Mouse (Mus musculus) limb, embryonic 11.5 days (tissue): ENCODE data around the gene Soat1. TPM values are rescaled to one million over a fixed set of nuclear protein-coding genes. Genes with fewer than 3 reads are reported as not detected.

Experiments
- ATAC-seq: fragments of 200-750 bp; cut with Nextera tagmentation; 2 replicates; pipeline ENCODE4 v1.8.0; 2017; ENCODE audit warnings: low read depth; ENCODE audit not compliant: insufficient number of reproducible peaks, low FRiP score, low TSS enrichment
- DNase-seq: peaks from one replicate; pipeline ENCODE4 v3.0.0-alpha.2; 2015; ENCODE audit warnings: low spot score
- H3K27ac ChIP-seq: fragments of 300-500 bp; sonication (generic); replicated peaks from 2 replicates; pipeline ENCODE4 v1.5.1; 2014; ENCODE audit warnings: low read depth, mild to moderate bottlenecking, low read length
- H3K27me3 ChIP-seq: fragments of 300-500 bp; sonication (generic); 2 replicates; pipeline ENCODE4 v1.6.1; 2014; ENCODE audit warnings: mild to moderate bottlenecking, low read length, mixed read lengths; ENCODE audit not compliant: control insufficient read depth, insufficient read depth
- H3K36me3 ChIP-seq: fragments of 300-500 bp; sonication (generic); 2 replicates; pipeline ENCODE4 v1.6.1; 2014; ENCODE audit warnings: mild to moderate bottlenecking, low read length, moderate library complexity, mixed read lengths; ENCODE audit not compliant: control insufficient read depth, insufficient read depth
- H3K4me1 ChIP-seq: fragments of 300-500 bp; sonication (generic); 2 replicates; pipeline ENCODE4 v1.6.1; 2014; ENCODE audit warnings: low read length, mixed read lengths; ENCODE audit not compliant: control insufficient read depth, insufficient read depth
- H3K4me2 ChIP-seq: fragments of 300-500 bp; sonication (generic); 2 replicates; pipeline ENCODE4 v1.6.1; 2014; ENCODE audit warnings: low read depth, mild to moderate bottlenecking, moderate library complexity; ENCODE audit not compliant: severe bottlenecking
- H3K4me3 ChIP-seq: fragments of 300-500 bp; sonication (generic); 2 replicates; pipeline ENCODE4 v1.5.1; 2014; ENCODE audit warnings: low read depth, low read length
- H3K9ac ChIP-seq: fragments of 300-500 bp; sonication (generic); 2 replicates; pipeline ENCODE4 v1.6.1; 2014; ENCODE audit warnings: mild to moderate bottlenecking, low read length
- H3K9me3 ChIP-seq: fragments of 300-500 bp; sonication (generic); 2 replicates; pipeline ENCODE4 v1.6.1; 2016; ENCODE audit warnings: low read length; ENCODE audit not compliant: control insufficient read depth
- whole genome bisulfite sequencing: fragments of 180-500 bp; shearing (Covaris S2); extraction: QIAGEN DNeasy Blood & Tissue Kit; methylation state at CpG from one replicate; pipeline ENCODE4 v1.1.7; 2014; 5-methylcytosine and 5-hydroxymethylcytosine counted together
- polyA plus RNA-seq: library from polyadenylated mRNA; unstranded; fragments of >200 nt; fragmentation: Nextera tagmentation; extraction: Ambion mirVana; gene quantifications from 2 replicates; pipeline ENCODE4 v1.2.1, GENCODE M21; 2014

Gene Soat1
- polyA plus RNA-seq, 1 experiment from 2014 or later, result 27.6 TPM

DNA sequence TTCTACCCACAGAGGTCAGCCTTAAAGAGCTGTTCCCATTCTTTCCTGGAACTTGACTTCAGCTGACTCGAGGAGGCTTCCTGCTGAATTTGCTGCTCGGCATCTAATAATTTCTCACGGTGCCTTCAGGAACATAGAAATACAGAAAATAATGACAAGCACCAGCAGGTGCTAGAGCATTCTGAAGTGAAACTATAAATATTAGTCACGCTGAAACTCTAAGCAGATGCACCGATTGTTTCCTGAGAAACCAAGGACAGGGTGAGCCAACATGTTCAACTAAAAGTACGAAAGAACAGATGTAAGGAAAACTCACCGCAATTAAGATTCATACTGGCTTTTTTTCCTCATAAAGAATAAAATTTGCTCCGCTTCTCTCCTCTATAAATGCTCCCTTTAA lies 20.9 kb upstream of the Soat1 start:
- DNase-seq (no peak), ATAC-seq (no peak)
- Histone ChIP-seq H3K27ac (no peak overlapping the region), H3K36me3 (no peaks in the 10 kb centered on the region), H3K9me3 (no peaks in the 10 kb centered on the region), H3K4me3 (no peak overlapping the region), H3K4me2 (no peak overlapping the region), H3K4me1 (no peaks in the 10 kb centered on the region), H3K27me3 (no peaks in the 10 kb centered on the region), H3K9ac (no peak overlapping the region)
- WGBS, result 86% methylated on average over 8 of the region's 8 CpGs

DNA sequence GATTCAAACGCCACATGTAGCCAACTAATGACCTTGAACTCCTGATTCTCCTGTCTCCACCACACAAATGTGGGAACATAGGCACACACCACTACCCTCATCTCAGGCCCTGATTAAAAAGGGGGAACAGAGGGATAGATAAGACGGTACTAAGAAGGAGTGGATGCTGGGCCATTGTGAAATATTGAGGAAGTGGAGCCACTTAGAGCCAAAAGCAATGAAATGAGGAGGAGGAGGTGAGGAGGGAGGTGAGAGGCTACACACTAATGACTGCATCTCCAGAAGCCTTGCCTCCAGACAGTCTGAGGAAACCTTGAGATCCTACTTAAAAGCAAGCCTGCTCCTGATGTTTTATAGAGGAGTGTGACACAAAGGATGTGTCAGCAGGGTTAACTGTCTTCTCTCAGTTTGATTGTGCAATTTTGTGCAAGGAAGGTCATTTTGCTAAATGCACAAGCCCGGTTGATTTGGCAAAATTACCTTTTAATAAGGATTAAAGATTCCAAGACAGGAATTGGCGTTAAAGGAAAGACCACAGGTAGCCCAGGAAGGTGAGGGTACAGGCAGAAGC lies 17.2 kb upstream of the Soat1 start:
- no peak overlapping the region for H3K4me3 ChIP-seq
- no peaks in the 10 kb centered on the region for H3K9me3 ChIP-seq
- no peak overlapping the region for H3K4me2 ChIP-seq
- no peak overlapping the region for H3K27ac ChIP-seq
- no peak overlapping the region for H3K9ac ChIP-seq
- no peaks in the 10 kb centered on the region for H3K27me3 ChIP-seq
- ATAC-seq (no peak), DNase-seq (no peak)
- H3K36me3 ChIP-seq, result no peaks in the 10 kb centered on the region
- WGBS, result 84% methylated on average over 4 of the region's 4 CpGs
- H3K4me1 ChIP-seq, result no peaks in the 10 kb centered on the region

DNA sequence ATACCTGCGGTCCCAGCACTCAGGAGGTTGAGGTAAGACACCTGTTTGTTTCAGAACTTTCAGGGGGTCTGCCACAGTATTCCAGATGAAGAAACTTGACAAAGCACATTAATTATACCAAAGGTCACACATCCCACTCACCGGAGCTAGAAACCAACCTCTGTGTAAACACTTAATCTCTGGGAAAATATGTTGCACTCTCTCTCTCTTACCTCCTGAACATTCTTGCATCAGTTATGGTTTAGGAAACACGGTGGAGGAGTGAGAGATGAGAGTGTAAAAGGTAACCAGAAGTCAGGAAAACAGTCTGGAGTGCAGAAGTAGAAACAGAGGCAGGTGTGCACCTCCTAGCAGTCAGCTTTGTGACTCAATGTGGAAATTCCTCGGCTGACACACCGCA lies 13.9 kb upstream of the Soat1 start:
- Histone ChIP-seq H3K4me2 (no peak overlapping the region), H3K27ac (no peak overlapping the region), H3K9me3 (no peaks in the 10 kb centered on the region), H3K4me3 (no peak overlapping the region), H3K36me3 (no peaks in the 10 kb centered on the region), H3K9ac (no peak overlapping the region), H3K4me1 (no peaks in the 10 kb centered on the region), H3K27me3 (no peaks in the 10 kb centered on the region)
- ATAC-seq, result no peak
- WGBS, result 85% methylated on average over 5 of the region's 5 CpGs
- DNase-seq, result no peak

DNA sequence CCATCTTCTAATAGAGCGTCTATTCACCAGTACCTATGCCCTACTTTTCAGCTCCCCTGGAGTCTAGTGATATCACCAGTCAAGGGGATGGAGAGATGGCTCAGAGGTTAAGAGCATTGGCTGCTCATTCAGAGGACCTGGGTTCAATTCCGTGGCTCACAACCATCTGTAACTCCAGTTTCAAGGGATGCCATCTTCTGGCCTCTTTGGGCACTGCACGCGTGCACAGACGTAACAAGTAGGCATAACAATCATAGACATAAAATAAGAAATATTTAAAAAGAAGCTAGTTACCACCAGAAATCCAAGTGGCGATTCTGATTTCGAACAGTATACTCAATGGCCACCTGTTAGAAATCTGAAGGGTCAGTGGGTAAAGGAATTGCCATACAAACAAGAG lies 13.4 kb upstream of the Soat1 start:
- DNase-seq (no peak), ATAC-seq (no peak)
- Histone ChIP-seq H3K9me3 (no peaks in the 10 kb centered on the region), H3K27ac (no peak overlapping the region), H3K4me1 (no peaks in the 10 kb centered on the region), H3K4me2 (no peak overlapping the region), H3K27me3 (no peaks in the 10 kb centered on the region), H3K4me3 (no peak overlapping the region), H3K36me3 (no peaks in the 10 kb centered on the region), H3K9ac (no peak overlapping the region)
- whole genome bisulfite sequencing, result 94% methylated on average over 7 of the region's 7 CpGs

DNA sequence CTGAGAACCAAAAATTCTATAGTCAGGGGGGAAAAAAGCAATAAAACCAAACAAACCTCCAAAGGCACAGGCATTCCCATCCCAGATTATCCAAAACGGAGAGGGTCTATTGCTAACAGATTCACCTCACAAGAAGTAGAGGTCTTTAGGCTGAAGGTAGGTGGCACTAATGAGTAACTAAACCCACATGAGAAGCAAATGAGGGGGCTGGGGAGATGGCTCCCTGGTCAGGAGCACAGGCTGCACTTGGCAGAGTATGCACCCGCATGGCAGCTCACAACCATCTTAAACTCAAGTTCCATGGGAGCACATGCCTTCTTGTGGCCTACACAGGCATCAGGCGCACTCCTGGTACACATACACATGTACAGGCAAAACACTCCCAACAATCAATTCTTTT lies 7.7 kb upstream of the Soat1 start:
- ATAC-seq (no peak), DNase-seq (no peak)
- Histone ChIP-seq H3K27me3 (no peaks in the 10 kb centered on the region), H3K9ac (no peak overlapping the region), H3K4me1 (no peaks in the 10 kb centered on the region), H3K4me3 (no peak overlapping the region), H3K4me2 (no peak overlapping the region), H3K9me3 (no peaks in the 10 kb centered on the region), H3K27ac (no peak overlapping the region), H3K36me3 (no peaks in the 10 kb centered on the region)
- WGBS, result 87% methylated on average over 3 of the region's 3 CpGs

DNA sequence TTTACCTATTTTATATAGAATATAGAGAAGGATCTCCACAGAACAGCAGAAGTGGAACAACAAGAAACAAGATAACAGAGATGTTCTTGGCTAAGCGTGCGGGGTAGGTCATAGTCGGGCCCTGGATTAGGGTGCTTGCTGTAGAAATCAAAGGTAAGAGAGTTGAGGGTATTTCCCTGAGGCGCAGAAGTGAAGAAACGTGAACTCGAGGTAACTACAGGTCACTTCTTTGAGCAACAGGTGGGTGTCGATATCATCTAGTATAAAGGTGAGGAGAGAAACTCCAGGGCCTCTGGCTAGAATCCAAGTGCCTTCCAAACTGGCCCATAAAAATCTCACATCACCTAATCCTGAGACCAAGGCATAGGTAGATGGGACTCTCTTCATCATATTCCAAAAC lies 2.4 kb upstream of the Soat1 start:
- no peak overlapping the region for H3K4me2 ChIP-seq
- H3K4me1 ChIP-seq, result 0 out of 2 replicates have a peak, but pooled peaks cover 5% of the 10 kb centered on the region
- no peaks in the 10 kb centered on the region for H3K9me3 ChIP-seq
- WGBS, result 46% methylated on average over 7 of the region's 7 CpGs
- no peak overlapping the region for H3K27ac ChIP-seq
- ATAC-seq (no peak), DNase-seq (no peak)
- no peak overlapping the region for H3K4me3 ChIP-seq
- H3K36me3 ChIP-seq, result no peaks in the 10 kb centered on the region
- H3K27me3 ChIP-seq, result no peaks in the 10 kb centered on the region
- no peak overlapping the region for H3K9ac ChIP-seq

DNA sequence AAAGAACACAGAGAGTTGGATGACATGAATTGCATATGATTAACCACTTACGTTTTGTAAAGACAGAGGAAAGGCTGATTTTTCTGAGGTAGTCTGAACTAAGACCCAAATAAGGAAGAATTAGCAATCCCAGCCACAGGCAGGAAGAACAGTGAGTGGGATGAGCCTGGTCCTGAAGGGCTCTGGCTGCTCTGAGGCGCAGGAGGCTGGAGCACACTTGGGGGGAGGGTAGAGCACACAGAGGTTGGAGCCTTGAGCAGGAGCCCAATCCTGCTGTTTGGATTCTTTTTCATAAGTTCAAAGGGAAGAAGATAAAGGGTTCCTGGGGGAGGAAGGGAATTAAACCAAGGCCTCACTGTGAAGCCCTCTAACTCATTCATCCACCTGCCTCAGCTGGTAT lies 1.9 kb upstream of the Soat1 start:
- Histone ChIP-seq H3K4me1 (0 out of 2 replicates have a peak, but pooled peaks cover 5% of the 10 kb centered on the region), H3K36me3 (no peaks in the 10 kb centered on the region), H3K4me3 (no peak overlapping the region), H3K4me2 (no peak overlapping the region), H3K9me3 (no peaks in the 10 kb centered on the region), H3K27me3 (no peaks in the 10 kb centered on the region), H3K9ac (no peak overlapping the region), H3K27ac (no peak overlapping the region)
- 34% methylated on average over 2 of the region's 2 CpGs for whole genome bisulfite sequencing
- DNase-seq, result no peak
- ATAC-seq, result no peak

DNA sequence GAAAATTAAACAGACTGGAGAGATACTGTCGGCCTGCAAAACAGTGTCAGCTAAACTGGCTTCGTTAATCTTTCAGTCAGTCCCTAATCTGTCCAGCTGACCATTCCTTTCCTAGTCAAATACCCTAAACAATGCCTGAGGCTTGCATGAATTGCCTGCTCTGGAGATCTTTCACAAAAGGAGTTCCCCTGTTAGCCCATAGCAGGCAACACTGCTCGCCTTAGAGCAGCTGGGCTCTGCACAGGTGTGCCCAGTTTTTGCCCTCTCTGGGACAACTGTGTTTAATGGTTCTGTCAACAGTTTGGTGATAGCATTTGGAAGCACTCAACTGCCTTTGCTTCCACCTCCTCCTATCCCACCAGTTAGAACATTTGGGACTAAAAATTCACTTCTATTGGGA lies 723 bp upstream of the Soat1 start:
- no peak overlapping the region for H3K27ac ChIP-seq
- H3K4me1 ChIP-seq, result 0 out of 2 replicates have a peak, but pooled peaks cover 5% of the 10 kb centered on the region
- 58% methylated on average over 3 of the region's 3 CpGs for WGBS
- no peak overlapping the region for H3K4me3 ChIP-seq
- ATAC-seq (no peak), DNase-seq (no peak)
- H3K9ac ChIP-seq, result no peak overlapping the region
- H3K4me2 ChIP-seq, result no peak overlapping the region
- no peaks in the 10 kb centered on the region for H3K9me3 ChIP-seq
- H3K27me3 ChIP-seq, result no peaks in the 10 kb centered on the region
- no peaks in the 10 kb centered on the region for H3K36me3 ChIP-seq

DNA sequence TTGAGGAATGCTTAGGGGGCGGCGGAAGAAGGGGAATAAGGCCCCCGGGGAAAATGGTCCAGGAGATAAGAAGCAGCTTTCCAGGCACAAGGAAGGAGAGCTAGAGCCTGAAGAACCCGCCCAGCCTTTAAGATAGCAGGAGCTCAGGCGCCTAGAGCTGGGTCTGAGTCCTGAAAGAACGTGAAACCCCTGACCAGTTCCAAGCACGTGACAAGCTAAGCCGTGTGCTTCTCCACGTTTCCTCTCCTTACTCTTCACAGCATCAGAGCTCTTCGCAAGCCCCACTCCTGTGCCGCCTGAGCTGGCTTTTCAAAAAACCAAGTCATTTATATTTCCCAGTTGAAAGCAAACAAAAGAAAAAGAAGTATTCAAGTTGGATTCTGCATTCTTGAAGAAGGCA lies 1.1 kb downstream of the Soat1 start:
- 0 out of 2 replicates have a peak, but pooled peaks cover 5% of the 10 kb centered on the region for H3K4me1 ChIP-seq
- H3K4me2 ChIP-seq, result peak overlapping the region; percentile 55
- ATAC-seq, result no peak
- H3K4me3 ChIP-seq, result peak overlapping the region; percentile 85
- WGBS, result 3% methylated on average over 11 of the region's 11 CpGs
- no peaks in the 10 kb centered on the region for H3K9me3 ChIP-seq
- no peaks in the 10 kb centered on the region for H3K27me3 ChIP-seq
- no peak overlapping the region for H3K9ac ChIP-seq
- DNase-seq, result peak; percentile 51
- no peak overlapping the region for H3K27ac ChIP-seq
- no peaks in the 10 kb centered on the region for H3K36me3 ChIP-seq
